Mouse (Mus musculus) brown adipose tissue, adult 24 weeks (tissue): ENCODE measurements around the gene Mrpl58. TPM values are rescaled to one million over a fixed set of nuclear protein-coding genes. Genes with fewer than 3 reads are reported as not detected.
"Not testable (repeated sequence)": the region's sequence is repeated elsewhere in the genome, so short reads cannot be mapped to it uniquely, and the experiment has no call there.

Source experiments
- H3K27ac ChIP-seq: fragments of 200-500 bp; replicated peaks from 2 replicates; pipeline ENCODE4 v1.5.1; 2012; ENCODE audit warnings: low read depth, mild to moderate bottlenecking, low read length
- H3K4me1 ChIP-seq: fragments of 200-500 bp; 2 replicates; pipeline ENCODE4 v1.6.1; 2012; ENCODE audit warnings: low read length, mixed read lengths; ENCODE audit not compliant: control insufficient read depth, insufficient read depth, insufficient read length
- H3K4me3 ChIP-seq: fragments of 200-500 bp; 2 replicates; pipeline ENCODE4 v1.5.1; 2012; ENCODE audit warnings: low read depth, mild to moderate bottlenecking, low read length, moderate library complexity; ENCODE audit not compliant: insufficient read depth
- polyA plus RNA-seq: library from polyadenylated mRNA; stranded (reverse); fragments of >200 nt; gene quantifications from 2 replicates; pipeline ENCODE4 v1.2.4, GENCODE M21; 2012; ENCODE audit not compliant: missing spikeins, insufficient read depth, insufficient read length

Mrpl58 gene
- polyA plus RNA-seq, 1 experiment: 129 TPM

GRCm38 (mm10) chr11:115452281-115452860 is 48.8 kb downstream of the Mrpl58 start:
- H3K27ac ChIP-seq: no peak overlapping the region
- H3K4me1 ChIP-seq: no peaks in the 10 kb centered on the region
- no peak overlapping the region for H3K4me3 ChIP-seq

GRCm38 (mm10) chr11:115453306-115453705 is 49.8 kb downstream of the Mrpl58 start:
- Histone ChIP-seq H3K4me3 (no peak overlapping the region), H3K4me1 (no peaks in the 10 kb centered on the region), H3K27ac (no peak overlapping the region)

- H3K4me3 ChIP-seq, H3K4me1 ChIP-seq: not testable (repeated sequence)
Observed at GRCm38 (mm10) chr11:115454822-115455221, 51.3 kb downstream of the Mrpl58 start.

GRCm38 (mm10) chr11:115455619-115456018 is 52.1 kb downstream of the Mrpl58 start:
- Histone ChIP-seq H3K27ac (no peak overlapping the region), H3K4me1 (no peaks in the 10 kb centered on the region), H3K4me3 (no peak overlapping the region)

More at GRCm38 (mm10) chr11:115454822-115455221, 51.3 kb downstream of the Mrpl58 start:
- H3K27ac ChIP-seq: not testable (repeated sequence)

- Histone ChIP-seq H3K4me1 (no peaks in the 10 kb centered on the region), H3K4me3 (no peak overlapping the region), H3K27ac (no peak overlapping the region)
Observed at GRCm38 (mm10) chr11:115456182-115456581, 52.6 kb downstream of the Mrpl58 start.

- no peaks in the 10 kb centered on the region for H3K4me1 ChIP-seq
- H3K4me3 ChIP-seq: no peak overlapping the region
- no peak overlapping the region for H3K27ac ChIP-seq
Observed at GRCm38 (mm10) chr11:115457405-115457804, 53.9 kb downstream of the Mrpl58 start.

GRCm38 (mm10) chr11:115460976-115461375 is 57.4 kb downstream of the Mrpl58 start:
- Histone ChIP-seq H3K4me3 (no peak overlapping the region), H3K27ac (no peak overlapping the region), H3K4me1 (no peaks in the 10 kb centered on the region)

- Histone ChIP-seq H3K4me1 (no peaks in the 10 kb centered on the region), H3K4me3 (no peak overlapping the region), H3K27ac (no peak overlapping the region)
Observed at GRCm38 (mm10) chr11:115461846-115462242, 58.3 kb downstream of the Mrpl58 start.

Other genes starting within 250 kb of the Mrpl58 start
- gene Slc9a3r1, start 240.4 kb upstream of the Mrpl58 start, polyA plus RNA-seq: 5.3 and 5.9 TPM in 2 replicates
- gene Tmem104, start 216.3 kb upstream of the Mrpl58 start, polyA plus RNA-seq: 8.5 and 8.8 TPM in 2 replicates
- 20.9 and 29.3 TPM in 2 replicates for gene Nat9, start 215.9 kb upstream of the Mrpl58 start, polyA plus RNA-seq
- gene Grin2c, start 136.5 kb upstream of the Mrpl58 start, polyA plus RNA-seq: not detected in 2 replicates
- 10.9 and 12.7 TPM in 2 replicates for gene Fdxr, start 126.7 kb upstream of the Mrpl58 start, polyA plus RNA-seq
- gene Fads6, start 106.1 kb upstream of the Mrpl58 start, polyA plus RNA-seq: 0.40 and 0.67 TPM in 2 replicates
- not detected in 2 replicates for gene Otop2, start 96.6 kb upstream of the Mrpl58 start, polyA plus RNA-seq
- not detected in 2 replicates for gene Ush1g, start 81.7 kb upstream of the Mrpl58 start, polyA plus RNA-seq
- gene Otop3, start 69.0 kb upstream of the Mrpl58 start, polyA plus RNA-seq: not detected in 2 replicates
- gene Hid1, start 36.0 kb upstream of the Mrpl58 start, polyA plus RNA-seq: 0.83 and 2.7 TPM in 2 replicates
- 1.9 and 2.1 TPM in 2 replicates for gene Cdr2l, start 21.8 kb upstream of the Mrpl58 start, polyA plus RNA-seq
- gene Atp5h, start 16.2 kb downstream of the Mrpl58 start, polyA plus RNA-seq: 2,910 and 3,016 TPM in 2 replicates
- 35.3 and 41.1 TPM in 2 replicates for gene Kctd2, start 16.4 kb downstream of the Mrpl58 start, polyA plus RNA-seq
- 0.87 and 2.3 TPM in 2 replicates for gene Trim80, start 36.8 kb downstream of the Mrpl58 start, polyA plus RNA-seq
- not detected in 2 replicates for gene Slc16a5, start 58.7 kb downstream of the Mrpl58 start, polyA plus RNA-seq
- gene Armc7, start 71.9 kb downstream of the Mrpl58 start, polyA plus RNA-seq: 4.1 TPM in 2 replicates
- gene Nt5c, start 88.1 kb downstream of the Mrpl58 start, polyA plus RNA-seq: 19.1 and 20.9 TPM in 2 replicates
- 21.2 and 21.5 TPM in 2 replicates for gene Jpt1, start 110.6 kb downstream of the Mrpl58 start, polyA plus RNA-seq
- 310 and 336 TPM in 2 replicates for gene Sumo2, start 132.5 kb downstream of the Mrpl58 start, polyA plus RNA-seq
- 12.4 and 15.7 TPM in 2 replicates for gene Nup85, start 160.7 kb downstream of the Mrpl58 start, polyA plus RNA-seq
- gene Mrps7, start 200.2 kb downstream of the Mrpl58 start, polyA plus RNA-seq: 106 and 138 TPM in 2 replicates
- gene Gga3, start 200.3 kb downstream of the Mrpl58 start, polyA plus RNA-seq: 4.2 and 6.5 TPM in 2 replicates
- 120 and 127 TPM in 2 replicates for gene Mif4gd, start 209.2 kb downstream of the Mrpl58 start, polyA plus RNA-seq
- 392 and 520 TPM in 2 replicates for gene Slc25a19, start 224.5 kb downstream of the Mrpl58 start, polyA plus RNA-seq